Mouse (Mus musculus): ENCODE results near the gene Wdr83.
A peak's percentile ranks its signal among the peaks of the same experiment; 100 is the strongest.

Gene Wdr83

DNA sequence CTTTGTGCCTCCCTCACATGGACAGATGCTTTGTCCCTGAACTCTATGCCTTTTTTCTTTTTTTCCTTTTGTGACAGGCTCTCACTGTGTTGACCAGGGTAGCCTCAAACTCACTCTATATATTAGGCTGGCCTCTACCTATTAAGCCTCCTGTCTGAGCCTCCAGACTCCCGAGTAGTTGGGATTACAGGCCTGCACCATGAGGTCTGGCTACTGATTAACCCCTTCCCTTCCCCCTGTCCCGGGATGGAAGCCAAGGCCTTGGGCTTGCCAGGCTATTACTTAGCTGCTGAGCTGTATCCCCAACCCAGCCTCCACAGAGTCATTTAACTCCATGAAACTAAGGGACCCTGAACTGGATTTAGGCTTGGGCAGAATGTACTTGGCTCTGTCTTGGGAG is 15.9 kb downstream of the Wdr83 start:
- no peaks in the 10 kb centered on the region for H3K9me3 ChIP-seq (ENCODE audit: low read length)
- TF ChIP-seq POU5F1 (IDR thresholded peaks at IDR 0.05; ENCODE audit: borderline replicate concordance, low read length) (no peak), NANOG (IDR thresholded peaks at IDR 0.05; ENCODE audit: borderline replicate concordance, low read length) (no peak), CTCF (conservative IDR thresholded peaks at IDR 0.05; ENCODE audit: low read length) (no peak)
- H3K36me3 ChIP-seq (ENCODE audit: insufficient read depth, low read length) = peaks cover 75% of the 10 kb centered on the region
- no peak overlapping the region for H3K4me3 ChIP-seq (replicated peaks; ENCODE audit: low read length)
- peaks cover 45% of the 10 kb centered on the region for H3K4me1 ChIP-seq (replicated peaks; ENCODE audit: low read depth, low read length)
- no peaks in the 10 kb centered on the region for H3K27me3 ChIP-seq (ENCODE audit: insufficient read depth, low read length)

DNA sequence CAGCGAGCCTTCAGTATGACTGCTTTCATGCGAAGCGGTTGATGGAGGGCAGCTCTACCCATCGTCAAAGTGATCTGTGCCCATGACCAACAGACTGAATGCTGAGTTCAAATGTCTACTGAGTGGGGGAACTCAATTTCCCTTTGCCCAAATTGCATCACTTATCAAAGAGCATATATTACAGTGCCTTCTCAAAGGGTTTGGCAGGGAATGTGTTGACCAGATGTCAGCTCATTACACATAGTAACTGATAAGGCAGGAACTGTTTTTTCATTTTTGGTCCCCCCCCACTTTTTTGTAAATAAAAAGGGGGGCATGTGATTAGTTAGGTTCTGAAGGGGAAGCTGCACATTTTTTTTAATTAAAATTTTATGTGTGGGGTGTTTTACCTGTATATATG is 18.5 kb downstream of the Wdr83 start:
- no peaks in the 10 kb centered on the region for H3K27me3 ChIP-seq (ENCODE audit: insufficient read depth, low read length)
- TF ChIP-seq NANOG (IDR thresholded peaks at IDR 0.05; ENCODE audit: borderline replicate concordance, low read length) = no peak
- TF ChIP-seq POU5F1 (IDR thresholded peaks at IDR 0.05; ENCODE audit: borderline replicate concordance, low read length) = no peak
- no peak for TF ChIP-seq CTCF (conservative IDR thresholded peaks at IDR 0.05; ENCODE audit: low read length)

DNA sequence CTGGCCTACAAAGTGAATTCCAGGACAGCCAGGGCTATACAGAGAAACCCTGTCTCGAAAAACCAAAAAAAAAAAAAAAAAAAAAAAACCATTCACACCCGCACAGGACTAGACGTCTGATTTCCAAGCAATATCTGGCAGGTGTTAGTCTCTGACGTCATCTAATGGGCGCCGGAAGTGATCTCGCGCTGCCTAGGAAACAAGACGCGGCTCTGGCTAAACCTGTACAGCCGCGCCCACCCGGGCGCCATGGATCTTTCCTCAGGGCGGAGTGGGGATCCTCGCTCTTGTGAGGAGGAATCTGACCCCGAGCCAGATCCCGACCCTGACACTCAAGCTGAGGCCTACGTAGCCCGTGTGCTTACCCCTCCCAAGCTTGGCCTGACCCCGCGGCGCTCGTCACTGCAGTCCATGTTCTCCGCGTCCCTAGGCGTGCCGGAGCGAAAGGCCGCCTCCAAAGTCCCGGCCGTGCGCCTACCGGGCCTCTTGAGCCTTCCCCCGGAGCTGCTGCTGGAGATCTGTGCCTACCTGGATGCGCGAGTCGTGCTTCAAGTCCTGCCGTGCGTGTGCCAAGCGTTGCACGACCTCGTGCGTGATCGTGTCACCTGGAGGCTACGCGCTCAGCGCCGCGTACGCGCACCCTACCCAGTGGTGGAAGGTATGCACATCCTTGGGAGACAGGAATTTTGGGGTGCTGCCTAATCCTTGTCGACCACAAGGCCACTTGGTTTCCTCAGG is 21.1 kb downstream of the Wdr83 start, which contains the start of gene Fbxw9:
Gene Fbxw9, plus strand, starts transcription at position 177 of the 738 bp plus-strand sequence.
- H3K4me3 ChIP-seq (replicated peaks; ENCODE audit: low read length) = peak within 1 kb of the TSS; percentile 97
- H3K9me3 ChIP-seq (ENCODE audit: low read length) = no peaks in the 10 kb centered on the region
- TF ChIP-seq CTCF (conservative IDR thresholded peaks at IDR 0.05; ENCODE audit: low read length) (no peak), NANOG (IDR thresholded peaks at IDR 0.05; ENCODE audit: borderline replicate concordance, low read length) (no peak), POU5F1 (IDR thresholded peaks at IDR 0.05; ENCODE audit: borderline replicate concordance, low read length) (no peak)
- no peaks in the 10 kb centered on the region for H3K27me3 ChIP-seq (ENCODE audit: insufficient read depth, low read length)
- peaks cover 61% of the 10 kb centered on the region for H3K4me1 ChIP-seq (replicated peaks; ENCODE audit: low read depth, low read length)
- H3K36me3 ChIP-seq (ENCODE audit: insufficient read depth, low read length) = peaks cover 66% of the 10 kb centered on the region

More for the DNA sequence above, 18.5 kb downstream of the Wdr83 start:
- Histone ChIP-seq H3K9me3 (ENCODE audit: low read length) (no peaks in the 10 kb centered on the region), H3K36me3 (ENCODE audit: insufficient read depth, low read length) (peaks cover 68% of the 10 kb centered on the region), H3K4me3 (replicated peaks; ENCODE audit: low read length) (no peak overlapping the region), H3K4me1 (replicated peaks; ENCODE audit: low read depth, low read length) (peaks cover 48% of the 10 kb centered on the region)

DNA sequence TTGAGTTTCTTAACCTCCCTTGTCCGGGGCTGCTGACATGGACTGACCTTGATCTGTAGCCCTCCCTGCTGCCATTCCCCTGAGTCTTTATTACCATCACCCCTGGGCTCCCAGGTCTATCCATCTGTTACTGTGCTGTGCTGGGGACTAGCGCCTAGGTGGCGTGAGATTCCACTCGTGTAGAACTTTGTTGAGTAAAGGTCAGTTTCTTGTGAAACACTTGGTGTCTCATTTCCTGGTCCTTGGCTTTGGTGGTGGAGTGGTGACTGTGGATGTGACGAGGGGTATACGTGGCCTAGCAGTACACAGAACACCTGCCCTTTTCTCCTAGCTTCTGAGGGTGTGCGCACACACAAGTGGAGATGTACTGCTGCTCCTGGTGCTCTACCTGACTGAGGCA is 23.7 kb downstream of the Wdr83 start:
- Histone ChIP-seq H3K27me3 (ENCODE audit: insufficient read depth, low read length) (no peaks in the 10 kb centered on the region), H3K4me1 (replicated peaks; ENCODE audit: low read depth, low read length) (peaks cover 69% of the 10 kb centered on the region), H3K4me3 (replicated peaks; ENCODE audit: low read length) (no peak overlapping the region), H3K9me3 (ENCODE audit: low read length) (no peaks in the 10 kb centered on the region), H3K36me3 (ENCODE audit: insufficient read depth, low read length) (peaks cover 73% of the 10 kb centered on the region)
- TF ChIP-seq CTCF (conservative IDR thresholded peaks at IDR 0.05; ENCODE audit: low read length) = no peak
- TF ChIP-seq NANOG (IDR thresholded peaks at IDR 0.05; ENCODE audit: borderline replicate concordance, low read length) = no peak
- TF ChIP-seq POU5F1 (IDR thresholded peaks at IDR 0.05; ENCODE audit: borderline replicate concordance, low read length) = no peak

DNA sequence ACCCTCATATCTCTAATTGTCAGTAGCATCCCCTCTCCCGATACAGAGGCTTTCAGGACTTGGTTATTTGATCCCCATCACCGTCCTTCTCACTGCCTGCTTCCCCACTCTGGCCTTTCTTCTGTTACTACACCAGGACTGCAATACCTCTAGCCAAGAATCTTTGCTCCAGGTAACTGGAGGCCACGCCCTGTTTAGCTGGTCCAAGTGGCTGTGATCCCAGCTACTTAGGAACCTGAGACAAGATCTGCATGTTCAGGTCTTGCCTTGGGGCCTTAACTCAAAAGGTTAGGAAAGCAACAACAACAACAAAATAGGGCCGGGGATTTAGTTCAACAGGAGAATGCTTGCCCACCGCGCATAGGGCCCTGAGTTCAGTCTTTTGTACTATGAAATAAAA is 37.5 kb downstream of the Wdr83 start:
- Histone ChIP-seq H3K9me3 (ENCODE audit: low read length) (no peaks in the 10 kb centered on the region), H3K4me3 (replicated peaks; ENCODE audit: low read length) (no peak overlapping the region), H3K36me3 (ENCODE audit: insufficient read depth, low read length) (peaks cover 98% of the 10 kb centered on the region), H3K4me1 (replicated peaks; ENCODE audit: low read depth, low read length) (peaks cover 85% of the 10 kb centered on the region), H3K27me3 (ENCODE audit: insufficient read depth, low read length) (no peaks in the 10 kb centered on the region)
- TF ChIP-seq POU5F1 (IDR thresholded peaks at IDR 0.05; ENCODE audit: borderline replicate concordance, low read length) (no peak), CTCF (conservative IDR thresholded peaks at IDR 0.05; ENCODE audit: low read length) (no peak), NANOG (IDR thresholded peaks at IDR 0.05; ENCODE audit: borderline replicate concordance, low read length) (no peak)

DNA sequence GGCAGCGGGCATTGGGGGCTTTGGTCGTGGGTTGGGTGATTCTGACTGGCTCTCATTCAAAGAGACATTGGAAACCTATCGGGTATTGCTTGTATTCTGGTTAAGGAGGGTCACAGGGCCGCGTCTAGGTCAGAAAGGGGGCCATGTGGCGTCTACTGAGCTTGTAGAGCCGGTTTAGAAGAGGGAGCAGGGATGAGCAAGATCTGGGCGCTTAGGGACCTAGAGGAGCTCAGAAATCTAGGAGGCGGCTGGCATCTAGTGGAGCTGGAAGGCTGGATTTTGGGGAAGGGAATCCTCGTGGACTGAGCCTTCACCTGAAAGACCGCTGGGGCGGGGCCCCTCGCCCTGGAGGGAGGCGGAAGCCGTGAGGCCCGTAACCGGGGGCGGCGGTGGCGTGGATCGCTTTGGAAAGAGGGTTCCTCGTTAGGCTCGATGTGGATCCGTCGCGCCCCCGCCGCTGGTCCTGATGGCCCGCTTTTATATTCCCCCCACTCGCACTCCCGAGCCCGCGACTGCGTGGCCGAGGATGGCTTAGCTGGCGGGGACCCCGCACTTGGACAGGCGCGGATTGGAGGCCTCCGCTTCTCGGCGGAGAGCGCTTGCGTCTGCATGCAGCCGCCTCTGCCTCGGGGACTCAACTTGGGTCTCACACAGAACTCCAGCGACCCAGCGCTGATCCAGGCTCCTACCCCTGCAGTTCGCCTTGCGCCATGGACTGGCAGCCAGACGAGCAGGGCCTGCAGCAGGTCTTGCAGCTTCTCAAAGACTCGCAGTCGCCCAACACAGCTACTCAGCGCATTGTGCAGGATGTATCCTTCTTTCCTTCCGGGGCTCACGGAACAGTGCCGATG is 43.2 kb downstream of the Wdr83 start:
- peaks cover 67% of the 10 kb centered on the region for H3K4me1 ChIP-seq (replicated peaks; ENCODE audit: low read depth, low read length)
- no peaks in the 10 kb centered on the region for H3K9me3 ChIP-seq (ENCODE audit: low read length)
- H3K36me3 ChIP-seq (ENCODE audit: insufficient read depth, low read length) = peaks cover 55% of the 10 kb centered on the region
- no peaks in the 10 kb centered on the region for H3K27me3 ChIP-seq (ENCODE audit: insufficient read depth, low read length)
- no peak for TF ChIP-seq NANOG (IDR thresholded peaks at IDR 0.05; ENCODE audit: borderline replicate concordance, low read length)
- no peak for TF ChIP-seq CTCF (conservative IDR thresholded peaks at IDR 0.05; ENCODE audit: low read length)
- TF ChIP-seq POU5F1 (IDR thresholded peaks at IDR 0.05; ENCODE audit: borderline replicate concordance, low read length) = no peak
- H3K4me3 ChIP-seq (replicated peaks; ENCODE audit: low read length) = peak overlapping the region; percentile 94

DNA sequence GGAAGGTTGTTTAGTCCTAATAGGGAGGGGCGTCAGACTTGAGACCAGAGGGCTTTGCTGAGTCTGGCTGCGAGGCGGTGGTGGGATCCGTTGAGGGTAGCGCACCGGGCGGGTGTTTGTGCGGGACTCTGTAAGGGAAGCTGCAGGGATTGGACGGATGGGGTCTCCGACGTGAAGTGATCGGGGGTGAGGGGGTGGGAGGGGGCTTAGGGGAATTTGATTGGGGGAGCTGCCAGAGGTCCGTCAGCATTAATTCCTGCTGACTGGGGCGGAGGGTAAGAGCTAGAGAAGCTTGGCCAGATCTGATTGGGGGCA is 43.8 kb downstream of the Wdr83 start:
- Histone ChIP-seq H3K27me3 (ENCODE audit: insufficient read depth, low read length) (no peaks in the 10 kb centered on the region), H3K9me3 (ENCODE audit: low read length) (no peaks in the 10 kb centered on the region), H3K4me1 (replicated peaks; ENCODE audit: low read depth, low read length) (peaks cover 70% of the 10 kb centered on the region), H3K36me3 (ENCODE audit: insufficient read depth, low read length) (peaks cover 56% of the 10 kb centered on the region), H3K4me3 (replicated peaks; ENCODE audit: low read length) (peak overlapping the region; percentile 94)
- TF ChIP-seq POU5F1 (IDR thresholded peaks at IDR 0.05; ENCODE audit: borderline replicate concordance, low read length) (no peak), CTCF (conservative IDR thresholded peaks at IDR 0.05; ENCODE audit: low read length) (no peak), NANOG (IDR thresholded peaks at IDR 0.05; ENCODE audit: borderline replicate concordance, low read length) (no peak)

DNA sequence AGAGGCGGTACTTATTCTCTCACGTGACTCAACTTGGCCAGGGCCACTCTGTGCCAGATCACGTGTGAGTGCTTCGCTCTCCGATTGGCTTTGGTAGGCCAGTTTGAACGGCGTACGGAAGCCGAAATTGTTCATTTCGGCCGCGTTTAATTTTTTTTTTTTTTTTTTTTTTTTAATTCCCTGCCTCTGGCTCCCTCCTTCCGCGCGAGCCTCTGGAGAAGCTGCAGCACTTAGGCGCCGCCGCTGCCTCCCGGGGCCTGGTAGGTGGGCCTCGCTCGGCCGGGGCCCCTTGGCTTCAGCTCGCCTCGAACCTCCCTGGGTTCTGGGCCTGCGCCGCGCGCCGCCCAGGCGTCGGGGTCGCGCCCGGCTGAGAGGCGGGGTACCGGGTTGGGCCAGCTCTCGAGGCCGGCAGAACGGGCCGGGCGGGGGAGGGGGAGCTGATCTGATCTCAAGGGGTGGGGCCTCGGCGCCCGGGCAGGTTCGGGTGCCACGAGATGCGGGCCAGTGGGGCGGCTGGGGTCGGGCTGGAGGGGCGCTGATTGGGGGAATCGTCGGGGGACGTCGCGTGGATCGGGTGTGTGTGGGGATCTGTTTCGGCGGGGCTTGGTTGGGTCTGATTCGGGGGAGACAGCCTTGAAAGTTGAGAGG is 44.3 kb downstream of the Wdr83 start, which contains the start of gene Tnpo2:
Gene Tnpo2, plus strand, starts transcription at position 198 of the 648 bp plus-strand sequence.
- H3K4me3 ChIP-seq (replicated peaks; ENCODE audit: low read length) = peak within 1 kb of the TSS; percentile 94
- peaks cover 71% of the 10 kb centered on the region for H3K4me1 ChIP-seq (replicated peaks; ENCODE audit: low read depth, low read length)
- TF ChIP-seq POU5F1 (IDR thresholded peaks at IDR 0.05; ENCODE audit: borderline replicate concordance, low read length) (no peak), NANOG (IDR thresholded peaks at IDR 0.05; ENCODE audit: borderline replicate concordance, low read length) (no peak), CTCF (conservative IDR thresholded peaks at IDR 0.05; ENCODE audit: low read length) (no peak)
- H3K36me3 ChIP-seq (ENCODE audit: insufficient read depth, low read length) = peaks cover 56% of the 10 kb centered on the region
- no peaks in the 10 kb centered on the region for H3K27me3 ChIP-seq (ENCODE audit: insufficient read depth, low read length)
- H3K9me3 ChIP-seq (ENCODE audit: low read length) = no peaks in the 10 kb centered on the region
